Mouse (Mus musculus): ENCODE measurements around the gene Cecr2.
"Not testable (repeated sequence)": the region's sequence is repeated elsewhere in the genome, so short reads cannot be mapped to it uniquely, and the experiment has no call there.

Gene Cecr2

GRCm38 (mm10) chr6:120665816-120666760 is at the start of gene Cecr2:
Gene Cecr2 (plus strand): TSS chr6:120666369.
- DNase-seq, result peak; percentile 36 to 55

GRCm38 (mm10) chr6:120617586-120617985 is 48.6 kb upstream of the Cecr2 start:
- no peak for DNase-seq

GRCm38 (mm10) chr6:120618518-120619402 is 47.4 kb upstream of the Cecr2 start:
- no peak for DNase-seq

- DNase-seq, result no peak
Measured at GRCm38 (mm10) chr6:120620193-120620592, 46.0 kb upstream of the Cecr2 start.

GRCm38 (mm10) chr6:120625081-120625480 is 41.1 kb upstream of the Cecr2 start:
- no peak for DNase-seq

GRCm38 (mm10) chr6:120627096-120627495 is 39.1 kb upstream of the Cecr2 start:
- no peak for DNase-seq

- DNase-seq, result no peak
Measured at GRCm38 (mm10) chr6:120628963-120629362, 37.2 kb upstream of the Cecr2 start.

- no peak for DNase-seq
Measured at GRCm38 (mm10) chr6:120635391-120636028, 30.7 kb upstream of the Cecr2 start.

GRCm38 (mm10) chr6:120639547-120639946 is 26.6 kb upstream of the Cecr2 start:
- DNase-seq, result no peak

GRCm38 (mm10) chr6:120641866-120642378 is 24.2 kb upstream of the Cecr2 start:
- DNase-seq, result no peak

GRCm38 (mm10) chr6:120643776-120644175 is 22.4 kb upstream of the Cecr2 start:
- DNase-seq, result no peak

GRCm38 (mm10) chr6:120644346-120645299 is 21.5 kb upstream of the Cecr2 start:
- DNase-seq, result no peak

- not testable (repeated sequence) for DNase-seq
Measured at GRCm38 (mm10) chr6:120647246-120648028, 18.7 kb upstream of the Cecr2 start.

GRCm38 (mm10) chr6:120648205-120648604 is 18.0 kb upstream of the Cecr2 start:
- DNase-seq, result no peak

- DNase-seq, result no peak
Measured at GRCm38 (mm10) chr6:120652666-120653065, 13.5 kb upstream of the Cecr2 start.

GRCm38 (mm10) chr6:120655702-120656101 is 10.5 kb upstream of the Cecr2 start:
- no peak for DNase-seq

GRCm38 (mm10) chr6:120658848-120659247 is 7.3 kb upstream of the Cecr2 start:
- no peak for DNase-seq

- peak; percentile 10 to 30 for DNase-seq
Measured at GRCm38 (mm10) chr6:120665415-120665815, 754 bp upstream of the Cecr2 start.

GRCm38 (mm10) chr6:120666761-120667421 is 722 bp downstream of the Cecr2 start:
- peak; percentile 15 to 22 for DNase-seq

GRCm38 (mm10) chr6:120667422-120667781 is 1.2 kb downstream of the Cecr2 start:
- no peak for DNase-seq
